Mouse (Mus musculus) myocyte (in vitro differentiated cells): ENCODE results near the gene Tbx5.

Experiments used
- CEBPB ChIP-seq: IDR thresholded peaks from 2 replicates; pipeline ENCODE4 v1.6.1; 2011; ENCODE audit warnings: mild to moderate bottlenecking, moderate library complexity; ENCODE audit not compliant: poor library complexity, insufficient read depth, severe bottlenecking
- E2F4 ChIP-seq: IDR thresholded peaks from one replicate; pipeline ENCODE4 v1.6.1; 2011; ENCODE audit warnings: mild to moderate bottlenecking, control low read depth, moderate library complexity; ENCODE audit not compliant: insufficient read depth
- MAX ChIP-seq: IDR thresholded peaks from one replicate; pipeline ENCODE4 v1.6.1; 2011; ENCODE audit warnings: low read depth, mild to moderate bottlenecking, control low read depth
- MYOD1 ChIP-seq, 3 experiments: IDR thresholded peaks; one replicate each; pipeline ENCODE4 v1.6.1; 2011; ENCODE audit warnings: control low read depth in 2 of 3, low read depth in 2 of 3, mild to moderate bottlenecking in 2 of 3, moderate library complexity in 1 of 3; ENCODE audit not compliant: insufficient read length in 2 of 3, control insufficient read depth in 1 of 3
- POLR2A ChIP-seq: IDR thresholded peaks from one replicate; pipeline ENCODE4 v1.6.1; 2011; ENCODE audit warnings: low read depth, mild to moderate bottlenecking, control low read depth, moderate library complexity; ENCODE audit not compliant: insufficient read length
- TCF12 ChIP-seq: IDR thresholded peaks from one replicate; pipeline ENCODE4 v1.6.1; 2011; ENCODE audit warnings: mild to moderate bottlenecking, control low read depth; ENCODE audit not compliant: poor library complexity, insufficient read depth, severe bottlenecking
- USF1 ChIP-seq: IDR thresholded peaks from one replicate; pipeline ENCODE4 v1.6.1; 2011; ENCODE audit warnings: low read depth, mild to moderate bottlenecking, control low read depth, moderate library complexity

GRCm38 (mm10) chr5:119820452-119820851 is 12.0 kb upstream of the Tbx5 start:
- TF ChIP-seq POLR2A: no peak
- TF ChIP-seq MAX: no peak
- no peak for TF ChIP-seq TCF12
- TF ChIP-seq CEBPB: no peak
- no peak for TF ChIP-seq USF1
- TF ChIP-seq MYOD1 (IDR thresholded peaks at IDR 0.05; ENCODE audit: control insufficient read depth in 1 of 3, insufficient read length in 2 of 3, low read depth in 2 of 3): no peak
- TF ChIP-seq E2F4: no peak
